Mouse (Mus musculus): ENCODE data around the gene Sfrp4.

GRCm38 (mm10) chr13:19644225-19644624 is 21.3 kb downstream of the Sfrp4 start:
- no peak for TF ChIP-seq CTCF (IDR thresholded peaks at IDR 0.05; ENCODE audit: insufficient read depth, low read depth, low read length)
- TF ChIP-seq POLR2A (IDR thresholded peaks at IDR 0.05; ENCODE audit: insufficient read depth, low read depth, low read length): no peak

Measured in olfactory bulb, adult 2 months (tissue).